Mouse (Mus musculus) midbrain, postnatal 0 days (tissue): Measurements from ENCODE around the gene Capg. TPM values are rescaled to one million over a fixed set of nuclear protein-coding genes. Genes with fewer than 3 reads are reported as not detected.
A peak's percentile ranks its signal among the peaks of the same experiment; 100 is the strongest.

Experiments
- ATAC-seq: fragments of 200-750 bp; cut with Nextera tagmentation; 2 replicates; pipeline ENCODE4 v1.8.0; 2017; ENCODE audit warnings: moderate number of reproducible peaks, mild to moderate bottlenecking, moderate TSS enrichment, moderate library complexity; ENCODE audit not compliant: low FRiP score
- DNase-seq: peaks from one replicate; pipeline ENCODE4 v3.0.0-alpha.2; 2015; ENCODE audit warnings: low spot score
- H3K27ac ChIP-seq: fragments of 300-500 bp; sonication (generic); 2 replicates; pipeline ENCODE4 v1.5.1; 2014; ENCODE audit warnings: low read depth, mild to moderate bottlenecking, low read length, mixed read lengths
- H3K27me3 ChIP-seq: fragments of 300-500 bp; sonication (generic); 2 replicates; pipeline ENCODE4 v1.6.1; 2014; ENCODE audit warnings: low read length, control low read depth, mixed read lengths; ENCODE audit not compliant: insufficient read depth
- H3K36me3 ChIP-seq: fragments of 300-500 bp; sonication (generic); 2 replicates; pipeline ENCODE4 v1.6.1; 2014; ENCODE audit warnings: low read length, control low read depth, mixed read lengths; ENCODE audit not compliant: insufficient read depth
- H3K4me1 ChIP-seq: fragments of 300-500 bp; sonication (generic); 2 replicates; pipeline ENCODE4 v1.6.1; 2014; ENCODE audit warnings: mild to moderate bottlenecking, control low read depth, antibody characterized with exemption, low read length, mixed read lengths; ENCODE audit not compliant: insufficient read depth
- H3K4me2 ChIP-seq: fragments of 300-500 bp; sonication (generic); 2 replicates; pipeline ENCODE4 v1.6.1; 2014; ENCODE audit warnings: low read depth, mild to moderate bottlenecking, low read length, mixed read lengths; ENCODE audit not compliant: poor library complexity, severe bottlenecking
- H3K4me3 ChIP-seq: fragments of 300-500 bp; sonication (generic); 2 replicates; pipeline ENCODE4 v1.5.1; 2014; ENCODE audit warnings: low read depth, mild to moderate bottlenecking, low read length, moderate library complexity
- H3K9ac ChIP-seq: fragments of 300-500 bp; sonication (generic); replicated peaks from 2 replicates; pipeline ENCODE4 v1.6.1; 2014; ENCODE audit warnings: mild to moderate bottlenecking, low read length, moderate library complexity, mixed read lengths; ENCODE audit not compliant: poor library complexity, severe bottlenecking
- H3K9me3 ChIP-seq: fragments of 300-500 bp; sonication (generic); 2 replicates; pipeline ENCODE4 v1.6.1; 2016; ENCODE audit warnings: low read length, control low read depth
- CTCF ChIP-seq: IDR thresholded peaks from 2 replicates; pipeline ENCODE4 v1.5.1; 2016; ENCODE audit warnings: antibody characterized with exemption, mild to moderate bottlenecking
- WGBS: fragments of 180-500 bp; shearing (Covaris S2); extraction: QIAGEN DNeasy Blood & Tissue Kit; methylation state at CpG from one replicate; pipeline ENCODE4 v1.1.7; 2014; 5-methylcytosine and 5-hydroxymethylcytosine counted together
- polyA plus RNA-seq: library from polyadenylated mRNA; unstranded; fragments of >200 nt; fragmentation: Nextera tagmentation; extraction: Ambion mirVana; gene quantifications from 2 replicates; pipeline ENCODE4 v1.2.1, GENCODE M21; 2015
- total RNA-seq: library from RNA; depleted of rRNA; stranded (reverse); fragments of >200 nt; gene quantifications from 2 replicates; pipeline ENCODE4 v1.2.3, GENCODE M21; 2014

The Capg gene
- total and polyA plus RNA-seq, 2 experiments from 2014 or later, result 6.3 to 12.2 TPM

DNA sequence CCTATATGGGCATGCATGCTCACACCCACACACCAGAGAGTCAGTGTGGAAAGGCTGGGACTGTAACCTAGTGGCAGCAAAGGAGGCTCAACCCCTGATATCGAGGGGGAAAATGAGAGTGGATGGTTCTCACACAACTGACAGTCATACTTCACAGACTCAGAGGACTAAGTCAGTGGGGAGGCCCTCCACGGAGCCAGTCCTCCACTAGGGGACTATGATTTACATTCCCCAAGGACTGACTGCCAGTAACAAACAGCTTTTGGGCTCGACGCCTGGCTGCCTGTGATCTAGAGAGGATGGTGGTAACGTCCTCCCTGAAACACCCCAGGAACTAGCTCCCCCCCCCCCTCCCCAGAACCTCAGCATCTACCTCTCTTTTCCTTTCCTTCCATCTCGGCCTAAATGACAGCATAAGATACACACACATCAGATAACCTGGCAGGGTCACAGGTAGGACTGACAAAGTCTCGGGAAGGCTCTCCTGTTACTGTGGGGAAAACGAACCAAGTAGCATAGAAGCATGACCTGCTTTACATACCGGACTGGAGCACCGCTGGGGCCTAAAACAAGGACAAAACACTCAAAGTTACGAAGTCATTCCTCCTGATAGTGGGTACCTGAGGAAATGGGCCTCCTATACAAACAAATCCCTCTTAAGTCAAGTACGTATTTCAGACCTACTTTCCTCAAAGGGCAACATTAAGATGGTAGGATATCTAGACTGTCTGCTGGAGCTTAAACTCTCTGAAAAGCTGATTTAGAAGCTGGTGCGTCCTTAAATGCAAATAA lies 53.1 kb downstream of the Capg start:
- peak overlapping the region; percentile 65 for H3K4me3 ChIP-seq
- 0 out of 2 replicates have a peak, but pooled peaks cover 6% of the 10 kb centered on the region for H3K4me1 ChIP-seq
- WGBS, result 41% methylated on average over 13 of the region's 13 CpGs
- peak overlapping the region; percentile 21; the same call in 1 of the 2 replicates for H3K27ac ChIP-seq
- H3K9me3 ChIP-seq, result no peaks in the 10 kb centered on the region
- no peaks in the 10 kb centered on the region for H3K27me3 ChIP-seq
- peak overlapping the region; percentile 61 for H3K9ac ChIP-seq
- no peak for ATAC-seq
- H3K4me2 ChIP-seq, result peak overlapping the region; percentile 77
- H3K36me3 ChIP-seq, result no peaks in the 10 kb centered on the region
- TF ChIP-seq CTCF, result peak; percentile 26
- peak; percentile 20 for DNase-seq

DNA sequence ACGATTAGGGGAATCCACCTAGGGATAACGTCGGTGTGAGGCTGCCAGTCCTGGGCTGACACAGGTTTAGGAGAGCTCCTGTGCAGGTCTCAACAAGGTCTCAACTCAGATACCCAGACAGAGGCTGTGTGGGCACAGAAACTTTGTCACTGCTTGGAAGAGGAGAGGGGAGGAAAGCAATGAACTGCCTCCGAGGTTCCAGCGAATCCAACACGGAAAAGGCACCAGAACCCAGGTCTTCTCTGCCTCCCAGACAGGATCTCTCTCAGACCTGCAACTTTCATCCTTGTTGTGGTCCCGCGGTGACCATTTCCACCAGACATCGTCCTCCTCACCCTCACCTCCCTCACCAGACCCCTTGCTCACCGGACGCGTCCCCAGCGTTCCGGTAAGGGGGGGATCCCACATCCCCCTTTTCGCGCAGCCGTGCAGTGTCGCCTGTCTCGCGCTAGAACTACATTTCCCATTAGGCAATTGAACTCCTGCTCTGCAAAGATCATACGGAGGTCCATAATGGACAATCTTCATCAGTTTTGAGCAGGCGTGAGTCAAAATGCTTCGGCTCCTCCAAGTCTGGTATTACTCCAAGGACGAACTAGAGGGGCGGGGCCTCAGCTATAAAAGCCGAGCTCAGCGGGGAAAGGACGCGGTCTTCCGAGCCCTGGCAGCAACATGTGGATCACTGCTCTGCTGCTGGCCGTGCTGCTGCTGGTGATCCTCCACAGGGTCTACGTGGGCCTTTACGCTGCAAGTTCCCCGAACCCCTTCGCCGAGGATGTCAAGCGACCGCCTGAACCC lies 54.0 kb downstream of the Capg start, which contains the start of the genes Elmod3 and Retsat:
Gene Elmod3 (minus strand): TSS at position 458 of the 798 bp plus-strand sequence.
Gene Retsat (plus strand): TSS at position 520 of the 798 bp plus-strand sequence.
- ATAC-seq, result peak; percentile 88
- TF ChIP-seq CTCF, result no peak; the same call in 1 of the 2 replicates
- Histone ChIP-seq H3K27ac (peak within 1 kb of the TSS; percentile 63), H3K4me3 (peak within 1 kb of the TSS; percentile 65), H3K9me3 (no peaks in the 10 kb centered on the region), H3K4me2 (peak within 1 kb of the TSS; percentile 77), H3K27me3 (no peaks in the 10 kb centered on the region), H3K4me1 (0 out of 2 replicates have a peak, but pooled peaks cover 6% of the 10 kb centered on the region), H3K9ac (peak within 1 kb of the TSS; percentile 61), H3K36me3 (no peaks in the 10 kb centered on the region)
- DNase-seq, result peak; percentile 97
- under 1% methylated on average over 38 of the region's 38 CpGs for WGBS

DNA sequence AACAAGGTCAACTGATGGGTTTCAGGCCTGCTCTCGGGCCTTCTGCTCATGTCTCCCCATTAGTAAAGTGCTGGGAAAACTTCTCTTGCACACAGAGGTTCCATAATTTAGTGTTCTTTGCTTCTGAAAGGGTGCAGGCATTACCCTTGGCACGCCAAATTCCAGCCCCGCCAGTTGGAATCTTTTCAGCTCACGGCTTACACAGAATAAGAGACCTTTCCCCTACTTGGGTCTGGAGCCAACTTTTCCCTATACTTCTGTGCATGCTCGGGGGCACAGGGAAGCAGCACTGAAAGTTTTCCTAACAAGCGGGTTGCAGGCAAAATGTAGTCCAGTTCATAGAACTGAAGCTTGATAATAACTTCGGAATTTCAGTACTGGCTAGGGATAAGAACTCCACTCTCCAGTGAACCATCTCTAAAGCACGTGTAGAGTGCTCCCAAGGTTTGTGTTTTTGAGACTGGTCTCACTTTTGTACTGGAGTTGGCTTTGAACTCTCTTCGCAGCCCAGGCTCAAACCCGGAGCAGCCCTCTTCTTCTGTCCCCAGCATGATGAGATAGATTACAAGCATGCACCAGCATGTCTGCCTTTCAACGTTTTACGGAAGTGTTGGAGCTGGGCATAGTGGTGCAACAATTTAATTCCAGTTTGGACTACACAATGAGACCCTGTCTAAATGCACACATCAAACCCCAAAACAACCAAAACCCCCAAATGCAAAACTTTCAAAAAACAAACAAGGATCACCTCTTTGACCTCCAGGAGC lies 54.8 kb downstream of the Capg start:
- 45% methylated on average over 12 of the region's 12 CpGs for WGBS
- ATAC-seq (peak; percentile 5; the same call in 1 of the 2 replicates), DNase-seq (peak; percentile 61)
- Histone ChIP-seq H3K4me1 (0 out of 2 replicates have a peak, but pooled peaks cover 6% of the 10 kb centered on the region), H3K4me2 (peak overlapping the region; percentile 77), H3K4me3 (peak overlapping the region; percentile 65), H3K36me3 (no peaks in the 10 kb centered on the region), H3K27me3 (no peaks in the 10 kb centered on the region), H3K9ac (peak overlapping the region; percentile 60), H3K9me3 (no peaks in the 10 kb centered on the region), H3K27ac (peak overlapping the region; percentile 63; the same call in 1 of the 2 replicates)
- TF ChIP-seq CTCF, result no peak

DNA sequence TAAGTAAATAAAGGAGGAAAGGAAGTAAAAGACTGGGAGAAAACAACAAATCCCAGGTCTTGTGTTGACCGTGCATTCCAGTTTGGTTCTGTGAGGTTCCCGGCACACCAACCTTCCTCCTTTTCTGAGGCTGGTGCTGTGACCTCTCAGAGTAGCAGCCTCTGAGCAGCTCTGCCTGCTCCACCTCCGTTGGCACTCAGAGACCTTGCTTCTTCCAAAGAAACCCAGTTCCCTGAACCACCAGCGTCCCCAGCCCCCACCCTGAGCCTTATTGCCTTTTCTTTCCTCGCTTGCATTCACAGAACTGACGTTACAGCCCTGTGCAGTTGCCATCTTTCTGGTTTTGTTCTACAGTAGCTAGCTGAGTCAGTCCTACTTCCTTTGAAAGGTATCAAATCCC lies 56.0 kb downstream of the Capg start:
- DNase-seq (no peak), ATAC-seq (no peak)
- Histone ChIP-seq H3K27me3 (no peaks in the 10 kb centered on the region), H3K9me3 (no peaks in the 10 kb centered on the region), H3K4me1 (0 out of 2 replicates have a peak, but pooled peaks cover 6% of the 10 kb centered on the region), H3K4me3 (no peak overlapping the region), H3K9ac (no peak overlapping the region), H3K27ac (no peak overlapping the region), H3K4me2 (no peak overlapping the region), H3K36me3 (peaks cover 7% of the 10 kb centered on the region; the same call in 1 of the 2 replicates)
- WGBS, result 79% methylated on average over 6 of the region's 6 CpGs
- no peak for TF ChIP-seq CTCF

DNA sequence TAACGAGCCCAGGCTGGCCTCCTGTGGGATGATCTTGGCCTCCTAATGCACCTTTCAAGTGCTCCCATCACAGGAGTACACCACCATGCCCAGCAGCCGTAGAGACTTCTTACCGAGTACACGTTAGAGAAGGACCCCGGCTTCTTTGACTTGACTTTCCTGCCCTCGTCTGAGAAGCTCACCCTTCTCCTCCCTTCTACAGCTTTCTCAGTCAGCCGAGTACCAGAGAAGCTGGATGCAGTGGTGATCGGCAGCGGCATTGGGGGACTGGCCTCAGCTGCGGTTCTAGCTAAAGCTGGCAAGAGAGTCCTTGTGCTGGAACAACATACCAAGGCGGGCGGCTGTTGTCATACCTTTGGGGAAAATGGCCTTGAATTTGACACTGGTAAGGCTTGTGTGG lies 56.6 kb downstream of the Capg start:
- no peaks in the 10 kb centered on the region for H3K9me3 ChIP-seq
- no peak overlapping the region for H3K9ac ChIP-seq
- H3K27me3 ChIP-seq, result no peaks in the 10 kb centered on the region
- H3K27ac ChIP-seq, result no peak overlapping the region
- DNase-seq (no peak), ATAC-seq (no peak)
- 86% methylated on average over 12 of the region's 12 CpGs for WGBS
- H3K36me3 ChIP-seq, result peaks cover 8% of the 10 kb centered on the region; the same call in 1 of the 2 replicates
- H3K4me1 ChIP-seq, result 0 out of 2 replicates have a peak, but pooled peaks cover 6% of the 10 kb centered on the region
- no peak overlapping the region for H3K4me3 ChIP-seq
- no peak for TF ChIP-seq CTCF
- H3K4me2 ChIP-seq, result no peak overlapping the region
